Mouse (Mus musculus) olfactory bulb, adult 2 months (tissue): Measurements from ENCODE around the gene Sde2.

Source experiments
- CTCF ChIP-seq: fragments of 200-500 bp; IDR thresholded peaks from 2 replicates; pipeline ENCODE4 v1.5.1; 2012; ENCODE audit warnings: low read depth, mild to moderate bottlenecking, low read length, moderate library complexity; ENCODE audit not compliant: insufficient read depth
- POLR2A ChIP-seq: fragments of 200-500 bp; IDR thresholded peaks from 2 replicates; pipeline ENCODE4 v1.6.1; 2012; ENCODE audit warnings: mild to moderate bottlenecking, low read depth, low read length, moderate library complexity; ENCODE audit not compliant: insufficient read depth

- TF ChIP-seq POLR2A (no peak), CTCF (no peak)
Measured at GRCm38 (mm10) chr1:180881768-180882167, 30.8 kb downstream of the Sde2 start.
